Mouse (Mus musculus) layer of hippocampus, postnatal 25 days (tissue): ENCODE results near the gene Sox14. TPM values are rescaled to one million over a fixed set of nuclear protein-coding genes. Genes with fewer than 3 reads are reported as not detected.

Experiments
- DNase-seq, 2 experiments: peaks; one replicate each; pipeline ENCODE4 v3.0.0; 2022; ENCODE audit warnings: mixed read lengths in 2 of 2, low spot score in 1 of 2; ENCODE audit errors: extremely low spot score in 1 of 2
- total RNA-seq, 2 experiments: library from RNA; stranded (reverse); gene quantifications; 2 replicates each; pipeline ENCODE4 v1.2.3; 2021

Gene Sox14
- total RNA-seq, 2 experiments from 2014 or later: not detected

DNA sequence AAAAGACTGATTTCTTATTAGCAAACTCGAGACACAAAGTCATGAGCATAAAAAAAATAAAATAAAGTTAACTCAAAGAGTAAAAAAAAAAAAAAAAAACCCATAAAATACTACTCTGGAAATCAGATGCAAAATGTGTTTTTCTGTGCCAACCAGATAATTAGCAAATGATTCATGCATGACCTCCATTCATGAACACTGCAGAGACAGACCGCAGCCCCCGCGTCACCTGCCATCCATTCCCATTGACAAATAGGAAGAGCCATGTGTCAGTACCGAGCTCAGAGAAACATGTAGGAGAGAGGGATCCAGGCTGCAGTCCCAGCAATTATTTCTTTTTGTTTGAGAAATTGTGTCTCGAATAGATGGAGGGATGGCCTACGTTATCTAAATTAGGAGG lies 25.6 kb downstream of the Sox14 start:
- DNase-seq: no peak

DNA sequence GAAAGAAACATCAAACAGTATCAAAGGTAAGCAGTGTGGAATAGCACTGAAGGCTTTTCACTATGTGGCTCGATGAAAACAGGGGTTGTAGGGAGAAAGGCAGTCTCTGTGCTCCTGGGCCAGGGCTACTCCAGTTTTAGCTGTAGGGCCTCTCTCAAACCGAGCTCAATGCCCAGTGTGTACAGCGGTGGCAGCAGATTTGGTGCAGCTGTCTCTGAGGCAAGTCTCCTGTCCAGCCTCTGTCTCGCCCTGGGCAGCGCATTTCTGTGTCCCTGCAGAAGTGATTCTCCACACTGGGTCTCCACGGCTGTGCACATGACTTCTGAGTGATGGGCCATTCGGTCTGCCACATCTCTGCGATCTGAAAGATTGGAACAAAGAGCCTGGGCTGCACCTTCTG lies 27.6 kb downstream of the Sox14 start:
- DNase-seq: no peak

DNA sequence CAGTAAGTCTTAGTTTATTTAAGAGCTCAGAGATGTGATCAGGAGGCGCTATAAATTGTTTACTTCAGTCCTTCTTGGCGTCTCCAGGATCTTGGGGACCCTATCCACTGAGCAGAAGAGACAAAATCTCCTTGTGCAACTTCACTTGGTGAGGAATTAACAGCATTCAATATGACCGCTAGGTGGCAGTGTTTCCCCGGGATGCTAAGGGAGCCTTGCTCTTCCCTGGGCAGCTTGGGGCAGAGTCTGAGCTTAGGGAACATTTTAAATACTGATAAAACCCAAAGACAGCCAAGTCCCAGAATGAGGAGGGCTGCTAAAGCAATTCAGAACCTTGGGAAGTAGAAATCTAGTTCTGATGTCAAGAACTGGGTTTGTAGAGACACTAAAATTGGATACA lies 29.1 kb downstream of the Sox14 start:
- DNase-seq: peak; percentile 64 to 87

DNA sequence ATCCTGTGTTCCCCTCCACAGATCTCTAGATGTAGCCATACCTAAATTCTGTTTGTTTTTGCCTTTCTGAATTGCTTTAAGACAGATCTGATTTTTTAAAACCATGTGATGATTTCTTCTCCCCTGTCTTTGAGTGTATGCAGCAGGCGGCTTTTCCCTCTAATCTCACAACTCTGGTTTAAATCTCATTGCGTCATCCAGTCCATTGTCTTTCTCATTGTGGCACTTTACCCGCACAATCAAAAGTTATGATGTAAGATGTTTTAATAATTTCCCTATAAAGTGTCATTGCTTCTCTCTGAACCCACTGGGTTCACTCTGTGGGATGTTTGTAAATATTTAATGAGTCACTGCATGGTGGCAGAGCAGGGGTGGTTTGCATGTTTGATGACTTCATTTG lies 36.6 kb downstream of the Sox14 start:
- no peak for DNase-seq

- DNase-seq: no peak
These were observed 37.1 kb downstream of the Sox14 start for GRCm38 (mm10) chr9:99838877-99839276.

GRCm38 (mm10) chr9:99836707-99837106 lies 39.3 kb downstream of the Sox14 start:
- DNase-seq: no peak

GRCm38 (mm10) chr9:99835624-99836430 lies 40.1 kb downstream of the Sox14 start:
- no peak for DNase-seq

Other genes with a start within 250 kb of the Sox14 start
- gene Dzip1l, start 246.7 kb downstream of the Sox14 start, total RNA-seq: 10 to 100 TPM; 22.6 to 25.3 TPM
- gene Cldn18, start 158.9 kb downstream of the Sox14 start, total RNA-seq: not detected